ENCODE assay signal across 9 mouse cellular contexts in the genomic region with DNA sequence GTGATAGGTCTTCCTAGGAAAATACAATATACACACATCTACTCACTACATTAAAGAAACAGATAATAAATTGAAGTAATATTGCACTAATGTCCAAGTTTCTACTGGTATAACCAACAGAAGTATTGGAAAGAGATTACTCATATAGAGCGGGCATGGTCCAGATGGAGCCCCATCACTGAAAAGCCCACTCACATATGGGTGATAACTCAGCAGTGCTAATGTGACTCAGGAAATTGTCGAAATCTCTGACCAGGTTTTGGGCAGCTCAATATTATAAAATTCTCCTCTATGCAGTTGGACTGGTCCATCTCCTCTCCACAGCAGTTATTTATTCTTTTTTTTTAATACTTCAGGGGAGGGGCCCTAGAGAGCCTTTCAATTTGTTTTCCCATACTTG.
"Had no signal": no experiment of that assay in that cellular context is flagged by ENCODE, and none has a peak within 500 bp of the region (broad histone marks: within the 10 kb centered on the region; RNA-seq: fewer than 3 reads in every experiment).

No protein-coding gene starts in this region.

- DNase-seq: kidney, adult 2 months; kidney, postnatal 25 days; lung, embryonic 14.5 days; lung, postnatal 10 days; lung, postnatal 4 days; midbrain, embryonic 14.5 days; right cerebral cortex, postnatal 14 days; thymus, adult 18-20 months; thymus, postnatal 14 days had no signal
